Mouse (Mus musculus) thymus, postnatal 10 days (tissue): ENCODE data around the gene Tmem26.
"Not testable (repeated sequence)": the region's sequence is repeated elsewhere in the genome, so short reads cannot be mapped to it uniquely, and the experiment has no call there.

Source experiments
- DNase-seq, 2 experiments: peaks; one replicate each; pipeline ENCODE4 v3.0.0; 2021; ENCODE audit warnings: low spot score in 2 of 2

Tmem26 gene

DNA sequence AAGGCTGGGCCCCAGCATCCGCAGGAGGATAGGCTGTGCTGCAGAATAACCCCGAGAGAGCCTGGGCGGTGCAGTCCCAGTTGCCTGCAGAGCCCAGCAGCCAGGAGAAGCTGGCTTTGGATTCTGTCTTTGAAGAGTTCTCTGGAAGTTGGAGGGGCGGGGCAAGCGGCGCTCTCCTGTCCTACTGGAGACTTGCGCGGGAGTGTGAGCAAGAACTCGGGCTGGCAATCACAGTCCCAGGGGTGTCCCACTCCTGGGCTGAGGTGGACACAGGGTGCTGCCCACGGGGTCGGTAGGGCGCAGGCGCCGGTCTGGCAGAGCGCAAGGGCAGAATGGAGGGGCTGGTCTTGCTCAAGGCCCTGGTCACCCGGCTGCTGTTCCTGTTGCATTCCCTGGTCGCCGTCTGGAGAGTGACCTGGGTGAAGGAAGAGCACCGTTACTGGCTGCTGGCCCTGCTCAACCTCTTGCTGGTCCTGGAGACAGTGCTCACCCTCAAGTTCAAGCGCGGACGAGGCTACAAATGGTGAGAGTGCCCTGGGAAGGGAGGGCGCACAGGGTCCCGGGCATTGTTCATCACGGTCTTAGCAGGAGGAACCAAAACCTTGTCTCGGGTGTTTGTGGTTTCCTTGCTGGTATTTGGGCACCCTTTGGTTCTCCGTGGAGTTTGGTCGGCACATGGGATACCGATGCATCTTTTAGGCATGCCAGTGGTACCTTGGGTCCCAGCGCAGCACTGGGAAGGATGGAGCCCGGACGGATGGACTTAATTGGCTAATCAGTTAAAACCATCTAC lies at the start of gene Tmem26:
Gene Tmem26 (plus strand): TSS at position 79 of the 793 bp plus-strand sequence.
- no peak for DNase-seq

DNA sequence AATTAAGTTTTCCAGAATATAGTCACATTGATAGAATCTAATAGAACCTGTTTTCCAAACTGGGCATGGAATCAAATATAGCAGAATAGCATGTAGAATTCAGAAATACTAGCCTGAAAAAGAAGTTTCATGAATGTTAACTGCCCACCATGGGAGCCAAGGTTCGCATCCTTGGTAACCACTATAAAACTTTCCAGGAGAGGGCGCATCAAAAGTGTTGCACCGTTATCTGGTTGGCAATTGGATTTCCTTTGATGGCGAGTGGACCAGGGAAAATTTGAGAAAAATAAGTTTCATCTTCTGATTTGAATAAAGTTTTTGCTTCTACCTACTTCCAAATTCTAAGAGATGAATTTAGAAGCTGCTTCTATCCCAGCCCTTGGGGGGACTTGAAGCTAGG lies 44.8 kb upstream of the Tmem26 start:
- no peak for DNase-seq

DNA sequence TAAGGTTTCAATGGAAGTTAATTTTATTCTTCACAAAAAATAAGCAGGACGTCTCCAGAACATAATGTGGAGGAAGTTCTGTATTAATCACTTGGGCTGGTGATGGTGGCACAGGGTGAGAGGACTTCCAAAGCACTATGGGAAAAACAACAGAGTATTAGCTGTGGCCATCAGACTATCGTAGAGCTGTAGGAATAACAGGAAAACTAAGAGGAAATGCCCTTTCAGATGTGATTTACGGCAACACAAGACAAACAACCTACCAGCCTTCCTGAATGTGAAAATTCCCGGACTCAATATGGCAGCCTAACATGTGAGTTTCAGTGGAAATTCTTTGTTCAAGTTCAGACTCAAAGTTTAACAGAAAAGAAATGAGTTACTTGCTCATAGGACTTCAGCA lies 42.2 kb upstream of the Tmem26 start:
- no peak for DNase-seq

DNA sequence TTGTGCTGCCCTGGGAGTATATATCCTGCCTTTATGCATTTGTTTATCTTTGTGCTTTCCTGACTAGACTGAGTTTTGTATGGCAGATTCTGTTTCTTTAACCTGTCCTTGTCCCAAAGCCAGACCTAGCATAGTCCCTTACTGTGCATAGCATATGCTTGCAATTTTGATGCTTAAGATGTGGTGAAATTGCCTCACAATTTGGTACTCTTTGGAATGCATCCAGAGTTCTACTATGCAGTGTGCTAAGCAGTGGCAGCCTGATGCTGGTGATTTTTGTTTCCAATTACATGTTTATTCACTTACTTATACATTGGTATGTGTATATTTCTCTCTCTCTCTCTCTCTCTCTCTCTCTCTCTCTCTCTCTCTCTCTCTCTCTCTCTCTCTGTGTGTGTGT lies 37.9 kb upstream of the Tmem26 start:
- DNase-seq, result no peak

DNA sequence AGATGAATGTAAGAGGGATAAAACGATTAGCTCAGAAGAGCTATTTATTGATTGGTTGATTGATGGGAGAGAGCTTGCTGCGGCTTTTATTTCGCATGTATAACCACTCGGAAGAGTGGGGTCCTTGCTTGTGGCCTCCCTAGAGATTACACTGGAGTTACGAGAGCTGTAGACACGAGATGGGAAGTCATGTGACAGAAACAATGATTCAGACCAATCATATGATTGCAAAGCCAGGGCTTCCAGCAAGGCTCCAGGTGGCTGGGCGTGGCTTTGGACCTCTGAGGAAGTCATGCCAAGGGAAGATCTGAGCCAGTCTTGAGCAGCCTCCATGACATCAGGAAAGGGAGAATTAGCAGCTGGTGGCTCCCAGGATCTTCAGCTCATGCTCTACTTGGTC lies 32.3 kb upstream of the Tmem26 start:
- DNase-seq, result no peak

DNA sequence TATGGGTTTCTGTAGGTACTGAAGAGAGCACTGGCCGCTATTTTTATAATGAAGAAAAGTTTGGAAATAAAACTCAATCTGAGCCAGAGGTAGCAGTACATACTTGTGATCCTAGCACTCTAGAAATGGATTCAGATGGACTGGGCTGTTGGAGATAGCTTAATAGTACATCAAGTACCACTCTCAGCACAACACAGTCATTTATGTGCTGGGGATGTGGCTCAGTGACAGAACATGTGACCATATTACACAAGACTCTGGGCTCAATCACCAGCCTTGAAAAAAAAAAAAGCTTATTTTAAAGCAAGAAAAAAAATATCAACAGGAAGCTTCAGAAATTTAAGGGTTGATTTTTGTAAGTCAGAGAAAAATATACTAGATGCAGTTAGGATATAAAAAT lies 31.0 kb upstream of the Tmem26 start:
- no peak for DNase-seq

DNA sequence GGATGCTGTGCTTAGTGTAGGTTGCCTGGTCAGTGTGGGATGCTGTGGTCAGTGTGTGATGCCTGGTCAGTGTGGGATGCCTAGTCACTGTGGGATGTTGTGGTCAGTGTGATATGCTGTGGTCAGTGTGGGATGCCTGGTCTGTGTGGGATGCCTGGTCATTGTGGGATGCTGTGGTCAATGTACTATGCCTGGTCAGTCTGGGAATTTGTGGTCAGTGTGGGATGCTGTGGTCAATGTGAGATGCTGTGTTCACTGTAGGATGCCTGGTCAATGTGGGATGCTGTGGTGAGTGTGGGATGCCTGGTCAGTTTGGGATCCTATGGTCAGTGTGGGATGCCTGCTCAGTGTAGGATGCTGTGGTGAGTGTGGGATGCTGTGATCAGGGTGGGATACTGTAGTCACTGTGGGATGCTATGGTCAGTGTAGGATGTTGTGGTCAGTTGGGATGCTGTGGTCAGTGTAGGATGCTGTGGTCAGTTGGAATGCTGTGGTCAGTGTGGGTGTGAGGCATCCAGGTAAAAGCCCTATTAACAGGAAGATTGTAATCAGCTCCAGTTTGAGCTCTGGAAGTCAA lies 27.6 kb upstream of the Tmem26 start:
- no peak for DNase-seq

DNA sequence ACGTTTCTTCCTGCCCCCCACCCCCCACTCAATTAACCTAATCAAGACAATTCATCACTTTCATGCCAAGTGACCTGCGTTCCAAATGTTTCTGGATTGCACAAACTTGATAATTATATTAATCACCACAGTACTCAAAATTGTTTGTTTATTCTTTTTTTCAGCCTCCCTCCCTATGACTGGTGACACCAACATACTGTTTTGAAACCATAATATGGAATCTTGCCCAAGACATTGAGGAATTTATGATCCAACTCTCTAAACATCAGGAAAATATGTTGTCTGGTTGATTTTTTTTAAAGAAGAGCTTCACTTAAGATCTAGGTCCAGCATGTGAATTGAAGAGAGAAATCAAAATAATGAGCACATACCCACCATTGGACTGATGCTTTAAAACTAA lies 19.2 kb upstream of the Tmem26 start:
- no peak for DNase-seq

DNA sequence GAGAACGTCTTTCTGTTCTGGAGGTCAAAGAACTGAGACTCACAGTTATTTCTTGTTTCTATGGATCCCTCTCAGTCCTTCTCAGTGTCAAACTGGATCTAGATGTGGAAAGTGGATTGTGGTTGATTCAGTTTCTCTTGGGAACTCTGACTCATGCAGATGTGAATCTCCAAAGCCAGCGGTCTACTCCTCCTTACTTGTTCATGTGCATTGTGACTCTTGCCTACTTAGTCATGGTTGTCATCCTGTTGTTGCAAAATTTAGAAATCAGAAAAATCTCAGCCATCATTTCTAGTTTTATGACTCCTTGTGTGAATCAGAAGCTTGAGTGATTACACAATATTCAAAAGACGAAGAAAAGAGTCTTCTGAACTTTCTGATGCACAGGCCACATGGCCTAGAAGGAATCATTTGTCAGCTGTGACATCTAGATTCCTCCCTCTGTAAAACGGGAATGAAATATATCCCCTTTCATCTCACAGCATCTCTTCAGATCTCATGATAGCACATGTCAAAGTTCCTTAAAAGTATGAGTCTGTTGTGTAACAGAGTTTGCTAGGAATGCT lies 17.9 kb upstream of the Tmem26 start:
- DNase-seq, result no peak

DNA sequence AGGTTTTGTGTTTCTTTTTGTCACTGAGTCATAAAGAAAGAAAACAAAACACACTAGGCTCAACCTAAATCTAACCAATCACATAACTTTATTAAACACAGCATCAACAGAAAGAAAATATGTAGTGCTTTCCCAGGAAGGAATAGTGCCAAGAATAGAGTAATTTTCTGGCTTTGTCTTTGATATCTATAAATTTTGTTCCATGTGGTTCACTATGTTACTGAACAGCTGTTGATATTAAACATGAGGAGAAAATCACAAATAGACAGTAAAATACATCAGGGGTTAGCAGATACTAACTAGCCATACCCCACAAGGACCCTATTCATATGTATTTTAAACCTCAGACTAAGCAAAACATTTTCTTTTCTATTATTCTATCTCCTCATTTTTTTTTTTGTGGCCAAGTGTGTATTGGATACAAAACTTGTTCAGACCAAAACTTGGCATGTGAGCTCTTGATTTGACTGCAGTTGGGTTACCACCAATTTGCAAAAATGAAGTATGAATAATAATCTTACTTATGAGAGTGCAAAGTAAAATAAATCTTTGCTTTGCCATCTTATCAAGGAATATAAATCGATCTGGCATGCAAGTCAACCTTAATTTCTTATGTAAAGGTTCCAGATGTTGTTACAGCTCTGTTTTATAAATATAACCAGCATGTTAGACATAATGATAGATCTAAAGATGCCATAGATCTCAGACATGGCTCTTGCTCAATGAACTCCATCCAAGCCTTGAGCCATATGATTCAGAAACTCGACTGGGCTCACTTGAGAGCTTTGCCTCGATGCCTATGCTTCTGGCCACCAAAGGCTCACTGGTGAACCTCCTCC lies 16.2 kb upstream of the Tmem26 start:
- DNase-seq, result no peak

DNA sequence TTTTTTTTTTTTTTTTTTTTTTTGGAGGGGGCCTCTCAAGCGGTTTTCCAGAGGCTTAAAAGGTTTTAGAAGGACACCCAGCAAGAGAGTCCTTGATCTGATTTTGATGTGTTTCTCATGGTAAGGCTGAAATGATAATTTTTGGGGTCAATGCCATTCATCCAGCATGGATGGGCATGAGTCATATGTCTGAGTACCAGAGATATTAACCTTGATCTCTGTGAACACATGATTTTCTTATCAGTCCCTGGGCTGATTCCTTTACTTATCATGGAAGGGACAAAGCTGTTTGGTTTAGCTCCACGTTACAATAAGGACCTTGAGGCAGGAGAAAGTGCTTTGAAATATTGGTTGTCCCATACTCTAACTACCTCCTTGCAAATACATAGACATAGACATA lies 10.5 kb upstream of the Tmem26 start:
- no peak for DNase-seq

DNA sequence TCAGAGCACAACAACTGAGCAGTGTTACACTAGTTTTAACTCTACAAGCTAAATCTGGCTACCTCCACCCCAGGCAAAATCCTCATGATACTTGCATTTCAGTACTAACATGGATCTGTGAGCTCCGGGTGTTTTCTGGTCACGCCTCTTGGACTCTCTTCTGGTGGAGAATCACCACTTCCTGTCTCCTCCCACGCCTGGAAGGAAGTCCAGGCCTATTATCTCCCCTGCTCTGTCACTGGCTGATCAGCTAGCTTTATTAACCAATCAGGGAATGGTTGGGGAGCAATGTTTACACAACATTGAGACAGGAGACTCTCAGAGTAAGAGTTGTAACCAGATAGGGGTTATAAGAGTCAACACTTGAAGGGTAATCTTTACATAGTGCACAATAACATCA lies 9.1 kb upstream of the Tmem26 start:
- no peak for DNase-seq

DNA sequence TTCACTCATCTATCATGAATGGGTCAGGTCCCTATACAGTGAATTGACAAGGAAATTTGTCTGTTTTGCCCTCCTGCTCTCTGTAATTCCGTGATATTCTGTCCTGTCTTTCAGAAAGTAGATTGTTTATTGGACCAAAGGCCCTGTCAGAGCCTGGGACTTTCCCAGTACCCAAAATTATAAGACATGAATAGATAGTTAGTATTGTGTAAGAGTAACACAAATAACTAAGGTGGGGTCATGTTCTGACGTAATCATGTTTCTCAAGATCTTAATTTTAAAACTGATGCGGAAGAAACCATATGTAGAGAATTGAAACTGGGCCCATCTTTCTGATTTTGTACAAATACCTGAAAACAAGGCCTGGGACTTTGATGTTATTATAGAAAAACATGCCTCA lies 8.1 kb upstream of the Tmem26 start:
- DNase-seq, result no peak

DNA sequence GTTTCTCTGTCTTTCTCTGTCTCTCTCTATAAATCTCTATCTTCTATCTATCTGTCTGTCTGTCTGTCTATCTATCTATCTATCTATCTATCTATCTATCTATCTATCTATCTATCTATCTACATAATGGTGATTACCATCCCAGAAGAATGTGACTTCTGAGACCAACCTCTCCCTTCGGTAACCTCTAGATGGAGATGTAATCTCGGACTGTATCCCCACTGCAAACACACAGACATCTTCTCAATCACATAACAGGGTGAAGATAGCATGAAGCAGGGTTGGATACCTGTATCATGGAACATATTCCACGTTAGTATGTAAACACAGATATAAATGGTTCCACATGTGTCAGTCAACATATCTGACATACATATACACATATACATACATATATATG lies 5.1 kb upstream of the Tmem26 start:
- DNase-seq, result no peak

DNA sequence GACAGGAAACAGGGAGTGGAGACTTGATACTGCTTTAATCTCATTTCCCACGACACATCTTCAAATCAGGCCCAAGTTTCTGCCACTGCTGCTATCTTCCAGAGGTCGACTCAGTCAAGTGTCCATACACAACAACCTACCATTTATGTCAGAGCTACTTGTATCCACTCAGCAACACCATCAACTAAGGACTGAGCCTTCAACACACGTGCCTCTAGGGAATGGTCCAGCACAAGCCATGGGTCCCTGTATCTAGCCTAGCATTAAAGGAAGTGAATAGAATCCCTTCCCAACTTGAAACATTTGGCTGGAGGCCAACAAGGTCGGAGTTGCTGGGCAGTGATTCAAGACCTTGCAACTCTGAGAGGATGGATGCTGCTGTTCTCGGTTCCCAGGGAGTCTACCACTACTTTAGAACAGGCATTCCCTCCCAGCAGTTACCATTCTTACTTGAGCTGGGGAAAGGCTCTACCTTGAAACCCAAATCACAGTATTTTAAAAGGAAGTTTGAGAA lies 2.5 kb upstream of the Tmem26 start:
- DNase-seq, result no peak

DNA sequence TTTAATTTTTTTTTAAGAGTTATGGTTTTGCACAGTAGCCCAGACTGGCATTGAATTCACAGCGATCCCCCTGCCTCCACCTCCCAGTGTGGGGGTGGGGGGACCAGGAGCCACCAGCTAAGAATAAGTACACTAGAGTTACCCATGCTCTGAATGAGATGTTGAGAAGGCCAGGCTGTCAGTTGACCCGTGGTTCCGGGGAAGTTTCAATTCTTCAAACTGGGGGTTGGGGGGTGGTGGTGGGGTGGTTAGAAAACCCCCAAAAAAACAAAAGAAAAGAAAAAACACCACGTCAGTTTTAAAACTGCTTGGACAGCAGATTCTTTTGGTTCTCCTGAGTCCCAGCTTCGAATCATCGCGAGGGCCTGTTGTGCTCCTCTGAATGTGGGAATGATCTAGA lies 431 bp upstream of the Tmem26 start:
- no peak for DNase-seq

DNA sequence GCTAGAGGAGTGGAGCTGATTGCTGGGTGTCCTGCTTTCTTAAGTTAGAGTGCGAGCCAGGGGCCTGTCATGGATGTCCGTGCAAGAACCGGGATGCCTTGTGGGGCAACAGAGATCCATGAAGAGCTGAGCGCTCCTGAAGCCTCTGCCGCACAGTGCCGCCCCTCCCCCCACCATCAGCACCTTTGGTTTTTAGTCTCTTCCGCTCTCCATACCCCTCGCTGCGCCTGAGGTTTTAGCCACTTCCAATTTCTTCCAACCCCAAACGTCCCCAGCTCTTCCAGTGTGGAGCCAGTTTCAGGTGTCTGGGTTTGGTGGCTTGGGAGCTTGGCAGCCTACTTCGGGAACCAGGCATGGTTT lies 895 bp downstream of the Tmem26 start:
- peak in 1 of 2 experiments; percentile 4 for DNase-seq

DNA sequence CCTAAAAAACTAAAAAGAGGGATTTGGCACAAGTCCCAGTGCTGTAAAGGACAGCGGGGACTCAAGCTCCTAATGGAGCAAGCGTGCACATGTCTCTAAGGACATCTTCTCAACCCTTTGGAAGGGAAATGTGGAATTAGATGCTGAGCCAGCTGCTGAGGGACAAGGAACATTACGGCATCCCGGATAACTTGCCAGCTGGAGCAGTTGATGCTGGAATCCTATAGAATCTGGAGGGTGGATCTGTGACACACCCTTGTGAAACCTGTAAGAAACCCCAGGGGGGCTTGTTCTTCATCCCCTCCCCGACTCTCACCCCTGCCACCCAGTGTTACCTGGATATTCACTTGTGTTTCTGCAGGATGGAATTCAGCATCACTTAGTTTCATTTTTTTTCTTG lies 4.0 kb downstream of the Tmem26 start:
- DNase-seq, result no peak

DNA sequence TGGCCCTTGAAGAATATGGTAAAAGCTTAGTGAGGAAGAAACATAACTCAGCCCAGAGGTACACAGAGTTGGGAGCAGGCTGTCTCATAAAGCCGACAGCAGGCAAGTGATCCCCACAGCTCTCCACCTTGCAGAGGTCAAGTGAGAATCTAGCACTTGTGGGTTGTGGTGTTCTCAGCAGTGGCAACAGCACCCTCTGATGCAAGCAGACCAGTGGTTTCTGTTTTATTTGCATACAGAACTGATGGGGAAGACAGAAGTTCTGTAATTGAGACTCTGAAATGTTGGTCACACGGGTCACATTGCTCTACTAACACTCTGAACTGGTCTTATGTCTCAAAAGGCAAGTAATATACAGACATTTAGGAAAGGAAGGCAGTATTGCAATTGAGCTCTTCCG lies 12.2 kb downstream of the Tmem26 start:
- DNase-seq, result no peak

DNA sequence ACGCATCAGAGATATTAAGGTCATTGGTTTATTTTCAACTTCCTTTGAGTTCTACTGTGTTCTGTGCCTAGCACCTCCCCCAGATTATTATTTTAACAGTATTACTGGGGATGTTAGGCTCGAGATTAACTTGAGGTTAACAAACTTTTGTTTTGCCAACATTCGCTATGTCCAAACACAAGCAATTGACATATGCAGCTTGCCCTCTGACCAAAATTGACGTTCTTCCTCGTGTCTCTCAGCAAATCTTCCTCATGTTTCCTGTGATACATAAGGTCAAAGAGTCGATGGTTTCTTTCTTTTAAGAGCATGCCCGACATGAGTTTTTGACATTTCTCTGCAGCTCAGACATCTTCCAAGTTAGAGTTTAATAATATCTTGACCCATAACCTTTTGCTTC lies 13.9 kb downstream of the Tmem26 start:
- DNase-seq, result no peak

DNA sequence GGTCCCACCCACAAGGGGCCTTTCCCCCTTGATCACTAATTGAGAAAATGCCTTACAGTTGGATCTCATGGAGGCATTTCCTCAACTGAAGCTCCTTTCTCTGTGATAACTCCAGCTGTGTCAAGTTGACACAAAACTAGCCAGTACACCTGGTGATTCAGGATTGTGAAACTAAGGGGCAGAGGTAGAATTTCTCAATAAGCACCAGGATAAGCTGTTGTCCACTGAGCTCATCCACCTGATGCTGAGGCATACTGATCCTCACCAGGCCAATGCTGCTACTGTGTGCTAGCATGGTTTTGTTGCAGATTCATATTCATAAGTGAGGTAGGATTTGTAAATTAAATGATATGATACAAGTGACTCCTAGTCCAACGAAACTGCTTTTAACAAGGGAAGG lies 15.5 kb downstream of the Tmem26 start:
- not testable (repeated sequence) for DNase-seq

DNA sequence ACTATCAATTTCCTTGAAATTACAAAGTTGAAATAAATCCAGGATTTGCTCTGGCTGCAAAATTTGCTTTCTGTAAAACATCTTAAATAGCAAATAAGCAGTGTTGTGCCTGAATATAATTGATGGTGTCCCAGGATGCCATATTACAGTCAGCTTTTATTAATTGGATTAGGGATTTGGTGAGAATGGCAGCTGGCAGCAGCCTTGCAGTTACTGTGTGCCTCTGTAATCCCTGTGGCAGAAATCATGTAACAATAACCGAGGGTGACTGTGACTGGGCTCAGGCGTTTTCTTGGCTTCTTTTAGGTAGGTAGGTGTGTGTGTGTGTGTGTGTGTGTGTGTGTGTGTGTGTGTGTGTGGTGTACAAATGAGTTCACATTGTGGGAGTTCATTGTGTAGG lies 16.8 kb downstream of the Tmem26 start:
- DNase-seq, result no peak
